Mouse (Mus musculus) adrenal gland, postnatal 10 days (tissue): ENCODE data around the gene Rnf149. TPM values are rescaled to one million over a fixed set of nuclear protein-coding genes. Genes with fewer than 3 reads are reported as not detected.
"Not testable (repeated sequence)": the region's sequence is repeated elsewhere in the genome, so short reads cannot be mapped to it uniquely, and the experiment has no call there.

Source experiments
- DNase-seq: peaks from one replicate; pipeline ENCODE4 v3.0.0; 2021; ENCODE audit warnings: mixed read lengths
- long read RNA-seq, 2 experiments: library from polyadenylated mRNA; stranded (forward); transcript quantifications; one replicate each; pipeline ENCODE4 v2.0.0; 2021
- total RNA-seq, 2 experiments: library from RNA; stranded (reverse); gene quantifications; 2 replicates each; pipeline ENCODE4 v1.2.3; 2021

The Rnf149 gene
- total RNA-seq = 10 to 100 TPM; 41.7 to 42.3 TPM
- long read RNA-seq, experiment 1, transcript Rnf149-201 (7 exons, 2,492 nt) = major isoform, 90 of 98 reads
- long read RNA-seq, experiment 1, partial matches to known transcripts = 1 of 98 reads
- long read RNA-seq, experiment 1, other reads (novel, unspliced or antisense) = 7 of 98 reads
- long read RNA-seq, experiment 2, transcript Rnf149-201 (7 exons, 2,492 nt) = major isoform, 33 of 40 reads
- long read RNA-seq, experiment 2, partial matches to known transcripts = 1 of 40 reads
- long read RNA-seq, experiment 2, other reads (novel, unspliced or antisense) = 6 of 40 reads

DNA sequence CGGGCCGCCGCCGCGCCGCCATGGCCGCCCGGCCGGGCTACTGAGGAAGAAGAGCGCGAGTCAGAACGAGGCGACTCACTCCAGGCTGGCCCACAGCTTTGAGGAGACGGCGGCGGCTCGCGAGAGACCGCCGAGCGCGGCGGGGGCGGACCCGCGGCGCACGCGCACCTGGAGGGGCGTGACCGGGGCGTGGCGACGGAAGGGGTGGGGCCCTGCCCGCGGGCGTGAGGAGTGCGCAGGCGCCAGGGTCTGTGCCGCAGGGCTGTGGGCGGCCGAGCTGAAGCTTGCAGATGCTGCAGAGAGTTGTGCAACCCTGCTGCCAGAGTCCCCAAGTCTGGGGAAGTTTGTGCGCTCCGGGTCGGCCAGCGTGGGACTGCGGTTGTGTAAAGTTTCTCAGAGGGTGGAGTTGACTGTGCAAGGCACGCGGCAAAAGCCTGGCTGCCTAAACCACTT lies at the start of gene Rnf149:
Gene Rnf149, minus strand, starts transcription at position 153 of the 453 bp plus-strand sequence.
- DNase-seq = peak; percentile 100

DNA sequence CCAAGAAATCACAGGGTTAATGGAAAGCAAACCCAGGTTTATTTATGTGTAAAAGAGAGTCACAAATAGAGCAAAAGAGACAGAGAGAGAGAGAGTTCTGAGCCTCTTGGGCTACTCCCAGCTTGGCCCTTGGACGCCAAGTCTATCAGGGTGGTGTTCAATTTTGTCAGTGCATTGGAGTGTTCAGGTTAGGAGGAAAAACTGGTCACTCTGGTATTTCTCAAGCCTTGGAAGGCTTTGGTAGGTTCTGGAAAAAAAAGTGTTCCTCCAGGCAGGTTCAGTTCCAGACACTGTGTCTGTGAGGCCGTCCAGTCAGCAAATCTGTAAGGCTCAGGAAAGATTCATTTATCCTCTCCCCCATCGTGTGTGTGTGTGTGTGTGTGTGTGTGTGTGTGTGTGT lies 48.3 kb upstream of the Rnf149 start:
- DNase-seq = no peak

DNA sequence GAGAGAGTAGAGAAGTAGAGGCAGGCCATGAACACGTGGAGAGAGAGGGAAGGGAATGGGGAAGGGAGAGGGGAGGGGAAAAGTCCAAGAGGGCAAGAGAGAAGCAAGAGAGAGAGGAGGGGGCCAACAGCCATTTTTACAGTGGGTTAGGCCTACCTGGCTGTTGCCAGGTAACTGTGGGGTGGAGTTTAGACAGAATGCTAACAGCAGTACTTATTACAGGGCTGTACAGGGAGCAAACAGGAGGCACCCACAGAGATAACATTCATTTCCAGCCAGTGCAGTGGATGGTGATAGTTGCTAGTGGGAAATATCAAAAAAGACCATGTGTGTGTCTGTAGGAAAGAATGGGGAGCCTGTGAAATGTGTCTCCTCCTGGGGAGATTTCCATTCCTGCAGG lies 46.5 kb upstream of the Rnf149 start:
- DNase-seq = no peak

DNA sequence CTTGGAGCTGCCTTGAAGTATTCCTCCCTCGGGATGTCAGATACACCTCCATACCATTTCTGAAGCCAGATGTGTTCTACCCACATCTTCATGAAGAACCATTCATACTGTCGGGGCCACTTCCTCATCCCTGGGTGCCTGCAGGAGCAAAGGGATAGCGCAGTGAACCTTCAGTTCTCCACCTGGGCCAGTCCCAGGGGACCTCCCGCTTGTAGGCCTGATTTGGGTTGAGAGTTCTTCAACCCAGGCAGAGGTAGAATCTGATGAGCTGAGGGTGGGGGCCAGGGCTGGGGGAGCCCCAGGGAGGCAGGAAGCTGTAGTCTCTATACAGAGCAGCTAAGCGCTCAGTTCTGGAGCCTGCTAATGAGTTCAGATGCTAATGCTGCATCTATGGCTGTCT lies 45.9 kb upstream of the Rnf149 start:
- DNase-seq = no peak

DNA sequence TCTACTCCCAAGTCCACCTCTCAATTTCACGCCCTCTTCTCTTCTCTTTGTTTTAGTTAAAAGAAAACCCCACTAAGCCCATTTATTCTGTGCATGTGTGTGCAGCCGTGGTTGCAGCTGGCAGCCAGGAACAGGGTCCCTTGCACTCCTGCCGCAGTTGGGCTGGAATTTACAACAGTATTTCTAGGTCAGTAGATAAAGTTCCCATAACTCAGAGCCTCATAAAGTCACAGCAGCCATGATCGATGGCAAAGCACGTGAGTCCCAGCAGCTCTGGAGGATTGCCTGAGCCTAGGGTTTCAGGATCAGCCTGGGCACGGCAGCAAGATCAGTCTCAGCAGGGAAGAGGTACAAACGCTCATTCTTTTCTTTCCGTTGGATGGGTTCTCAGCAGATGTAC lies 41.3 kb upstream of the Rnf149 start:
- peak; percentile 47 for DNase-seq

DNA sequence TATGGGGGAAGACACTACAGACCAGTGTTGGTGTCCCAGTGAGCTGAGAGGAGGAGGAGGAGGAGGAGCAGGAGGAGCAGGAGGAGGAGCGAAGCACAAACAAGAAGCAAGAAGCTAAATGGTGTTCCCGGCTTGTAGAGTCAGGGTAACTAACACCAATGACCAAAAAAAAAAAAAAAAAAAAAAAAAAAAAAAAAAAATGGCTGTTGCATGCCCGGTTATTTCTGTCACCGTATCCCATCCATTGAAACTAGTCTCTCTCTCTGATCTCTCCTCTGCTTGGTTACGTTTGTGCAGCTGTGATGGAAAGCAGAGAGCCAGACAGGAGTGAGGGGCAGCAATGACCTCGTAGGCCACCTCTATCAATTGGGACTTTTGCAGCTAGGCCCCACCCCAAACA lies 38.3 kb upstream of the Rnf149 start:
- DNase-seq = no peak

DNA sequence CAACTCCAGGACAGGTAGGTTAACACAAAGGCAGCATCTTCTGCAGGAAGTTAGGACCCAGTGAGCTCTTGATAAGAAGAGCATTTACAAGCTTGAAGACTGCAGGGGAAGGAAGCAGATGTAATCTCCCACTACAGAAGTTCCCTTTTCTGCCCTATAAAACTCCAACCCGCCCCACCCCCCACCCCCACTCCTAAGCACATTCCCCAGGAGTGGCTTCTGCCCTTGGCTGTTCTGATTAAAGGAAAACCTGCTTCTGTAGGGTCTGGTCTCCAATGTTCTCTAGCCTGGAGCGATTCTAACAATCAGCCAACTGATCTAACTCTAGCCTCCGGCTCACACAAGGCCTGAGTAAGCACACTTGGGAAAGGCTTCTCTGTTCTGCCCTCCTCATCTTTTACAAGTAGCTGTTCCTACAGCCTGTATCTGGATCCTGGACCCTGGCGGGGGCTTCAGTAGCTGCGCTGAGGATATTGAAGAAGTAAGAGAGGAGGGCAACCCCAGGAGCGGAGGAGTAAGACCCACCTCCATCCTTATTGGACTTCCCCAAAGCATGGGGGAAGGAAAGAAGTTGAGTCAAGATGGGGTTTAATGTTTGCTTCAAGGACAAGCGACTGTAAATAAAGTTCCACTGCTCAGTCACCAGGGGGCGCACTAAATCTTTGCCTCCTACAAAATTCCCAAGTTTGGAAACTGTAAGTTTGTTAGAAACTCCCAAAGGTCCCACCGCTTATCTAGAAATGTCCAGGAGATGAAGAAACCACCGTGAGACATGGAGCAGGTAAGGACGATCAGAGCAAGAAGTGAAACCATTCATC lies 37.5 kb upstream of the Rnf149 start:
- DNase-seq = peak; percentile 82

DNA sequence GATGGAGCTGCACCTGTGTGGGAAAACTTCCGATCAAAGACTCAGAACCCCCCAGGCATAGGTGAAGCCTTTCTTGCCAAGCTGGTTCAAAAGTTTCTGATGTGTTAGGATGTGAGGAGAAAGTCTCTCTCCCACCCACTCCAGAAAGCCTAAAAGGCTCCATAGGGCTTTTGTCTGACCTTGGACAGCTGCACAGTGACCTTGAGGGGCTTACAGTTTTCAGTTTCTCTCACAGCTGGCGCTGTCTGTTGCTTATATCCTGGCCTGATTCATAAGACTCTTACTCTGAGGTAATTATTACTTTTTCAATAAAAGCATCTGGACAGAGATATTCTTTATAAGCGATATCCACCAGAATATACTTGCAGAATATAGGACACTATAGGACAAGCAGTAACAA lies 35.9 kb upstream of the Rnf149 start:
- DNase-seq = no peak

DNA sequence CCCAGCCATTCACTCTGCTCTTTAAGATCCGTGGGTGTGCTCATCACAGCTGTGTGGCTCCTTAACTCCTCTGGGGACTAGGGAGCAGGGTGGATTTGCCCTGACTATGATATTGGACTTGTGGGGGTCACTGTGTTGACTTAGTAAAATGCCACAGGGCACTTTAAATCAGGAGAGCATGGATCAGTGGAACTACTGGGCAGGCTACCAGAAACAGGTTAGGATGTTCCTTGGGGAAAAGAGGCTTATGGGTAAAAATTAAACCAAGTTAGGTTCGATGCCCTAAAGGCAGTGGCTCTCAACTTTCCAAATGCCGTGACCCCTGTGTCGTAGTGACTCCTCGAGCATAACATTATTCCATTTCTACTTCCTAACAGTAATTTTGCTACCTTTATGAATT lies 35.3 kb upstream of the Rnf149 start:
- DNase-seq = no peak

DNA sequence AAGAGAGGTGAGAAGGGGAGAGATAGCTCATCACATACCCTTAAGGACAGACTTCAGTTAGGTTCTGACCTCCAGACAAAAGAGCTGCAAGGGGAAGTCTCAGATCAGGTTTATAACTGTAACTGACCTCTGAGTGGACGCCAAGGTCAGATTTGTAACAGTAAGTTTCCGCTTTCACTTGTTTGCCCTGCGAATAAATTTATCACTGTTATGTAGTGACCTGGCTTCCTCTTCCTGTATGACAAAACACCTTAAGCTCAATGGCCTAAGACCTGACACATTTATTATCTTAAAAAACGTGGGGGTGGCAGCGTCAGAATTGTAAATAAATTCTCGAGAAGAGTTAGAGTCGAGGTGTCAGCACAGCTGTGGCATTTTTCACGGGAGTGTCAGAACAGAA lies 31.3 kb upstream of the Rnf149 start:
- DNase-seq = no peak

DNA sequence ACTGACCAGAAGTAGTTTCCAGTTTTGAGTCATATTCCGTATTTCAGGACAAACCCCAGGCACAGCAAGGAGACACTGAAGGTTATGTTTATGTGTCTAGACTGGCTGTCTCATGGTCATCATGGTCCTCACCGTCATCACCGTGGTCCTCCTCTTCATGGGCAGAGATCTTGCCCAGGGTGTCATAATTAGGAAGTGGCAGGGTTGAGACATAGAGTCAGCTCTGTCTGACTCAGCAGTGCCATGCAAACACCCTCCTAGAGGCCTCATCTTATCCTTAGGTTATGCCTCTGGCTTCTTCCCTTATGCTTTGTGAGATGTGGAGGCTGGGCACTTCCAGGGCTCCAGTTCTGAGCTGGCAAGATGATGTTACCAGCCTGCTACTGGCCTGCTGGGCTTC lies 25.3 kb upstream of the Rnf149 start:
- no peak for DNase-seq

DNA sequence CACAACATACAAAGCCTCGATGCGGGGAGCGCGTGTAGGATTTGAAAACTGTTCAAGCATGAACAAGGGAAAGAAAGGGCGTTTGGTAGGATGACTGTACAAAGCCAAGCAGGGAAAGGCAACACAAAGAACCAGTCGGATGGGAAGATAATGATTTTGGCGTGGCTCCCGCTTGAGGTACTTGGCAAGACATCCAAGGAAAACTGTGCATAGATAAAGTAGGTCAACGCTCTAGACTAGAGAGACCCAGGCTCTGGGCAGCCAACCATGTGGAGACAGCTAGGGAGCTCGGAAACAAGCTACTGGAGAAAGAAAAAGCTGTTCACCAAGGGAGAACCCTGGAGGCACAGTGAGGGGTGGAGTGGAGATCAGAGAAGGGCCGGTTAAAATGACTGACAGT lies 21.5 kb upstream of the Rnf149 start:
- peak; percentile 71 for DNase-seq

DNA sequence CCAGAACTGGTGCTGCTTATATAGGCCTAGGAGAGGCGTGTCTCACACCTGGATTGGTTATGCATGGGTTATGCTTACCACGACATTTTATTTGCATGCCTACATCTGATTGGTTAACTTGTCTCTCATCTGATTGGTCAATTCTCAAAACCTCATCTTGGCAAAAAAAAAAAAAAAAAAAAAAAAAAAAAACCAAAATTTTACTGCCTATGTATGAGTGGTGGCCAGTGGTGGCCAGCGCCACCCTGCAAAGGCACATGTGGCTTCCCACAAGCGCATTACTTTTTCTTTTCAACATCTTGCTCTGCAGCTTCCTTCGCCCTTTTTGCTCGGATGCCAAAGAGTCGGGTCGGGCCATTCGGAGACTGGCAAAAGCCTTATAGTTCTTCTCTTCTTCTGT lies 19.9 kb upstream of the Rnf149 start:
- DNase-seq = not testable (repeated sequence)

DNA sequence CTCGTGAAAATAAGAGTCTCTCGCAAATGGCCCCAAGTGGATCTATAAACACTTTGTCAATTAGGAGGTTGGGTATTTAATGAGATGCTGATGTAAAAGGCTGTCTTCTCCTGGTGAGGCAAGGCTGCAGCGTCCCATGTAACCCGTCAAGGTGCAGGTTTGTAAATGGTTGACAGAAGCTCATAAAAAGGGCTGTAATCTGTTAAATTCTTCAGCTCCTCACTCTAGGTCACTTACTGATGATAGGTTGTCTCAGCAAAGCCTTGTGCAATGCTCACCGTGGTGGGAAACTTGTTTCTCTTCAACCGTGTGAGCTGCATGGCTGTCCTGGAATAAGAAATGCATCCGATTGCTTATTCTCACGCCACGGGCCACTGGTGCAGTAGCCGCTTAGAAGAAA lies 16.6 kb upstream of the Rnf149 start:
- no peak for DNase-seq

DNA sequence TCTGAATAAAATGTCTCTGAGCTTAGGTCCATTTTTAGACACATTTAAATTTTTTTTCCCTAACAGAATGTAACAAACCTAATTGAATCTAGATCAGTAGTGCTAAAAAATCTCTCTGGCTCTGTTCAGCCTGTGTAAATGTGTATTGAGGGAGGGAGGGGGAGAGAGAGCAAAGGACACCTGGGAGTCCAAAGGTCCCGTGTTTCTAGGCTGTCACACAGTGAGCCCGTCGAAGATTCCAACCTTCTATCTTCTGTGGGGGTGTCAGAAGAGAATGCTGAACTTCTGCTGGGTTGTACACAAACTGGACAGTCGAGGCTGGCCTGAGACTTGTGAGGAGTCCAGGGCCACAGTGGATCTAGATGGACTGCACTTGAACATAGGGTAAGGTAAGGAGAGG lies 14.9 kb upstream of the Rnf149 start:
- DNase-seq = no peak

DNA sequence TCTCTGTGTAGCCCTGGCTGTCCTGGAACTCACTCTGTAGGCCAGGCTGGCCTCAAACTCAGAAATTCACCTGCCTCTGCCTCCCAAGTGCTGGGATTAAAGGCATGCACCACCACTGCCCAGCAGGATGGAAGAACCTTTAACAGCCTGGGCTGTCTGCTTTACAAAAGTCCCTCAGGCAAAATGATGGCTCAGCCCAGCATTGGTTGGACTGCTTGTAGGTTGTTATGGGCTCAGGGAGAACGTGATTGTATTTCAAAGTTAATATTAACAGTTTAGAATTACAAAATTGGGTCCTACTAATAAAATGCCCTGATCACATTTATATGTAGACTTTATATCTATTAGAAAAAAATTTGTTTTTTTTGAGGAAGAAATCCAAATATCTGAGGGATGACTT lies 14.4 kb upstream of the Rnf149 start:
- not testable (repeated sequence) for DNase-seq

DNA sequence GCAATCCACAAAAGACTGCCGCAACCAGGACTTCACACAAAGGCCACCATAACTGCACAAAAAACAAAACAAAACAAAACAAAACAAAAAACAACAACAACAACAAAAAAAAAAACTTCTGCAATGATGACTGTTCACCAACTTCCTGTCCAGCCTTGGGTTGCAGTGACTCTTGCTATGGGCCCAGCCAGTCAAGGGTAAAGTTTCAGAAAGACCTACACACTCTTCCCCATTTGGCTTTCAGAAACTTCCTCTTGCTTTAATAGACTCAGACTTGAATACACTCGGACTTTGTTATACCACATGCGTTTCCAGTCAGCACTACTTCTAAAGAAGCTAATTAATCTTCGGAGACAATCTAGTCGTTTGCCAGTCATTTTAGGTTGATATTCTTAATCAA lies 13.0 kb upstream of the Rnf149 start:
- no peak for DNase-seq

DNA sequence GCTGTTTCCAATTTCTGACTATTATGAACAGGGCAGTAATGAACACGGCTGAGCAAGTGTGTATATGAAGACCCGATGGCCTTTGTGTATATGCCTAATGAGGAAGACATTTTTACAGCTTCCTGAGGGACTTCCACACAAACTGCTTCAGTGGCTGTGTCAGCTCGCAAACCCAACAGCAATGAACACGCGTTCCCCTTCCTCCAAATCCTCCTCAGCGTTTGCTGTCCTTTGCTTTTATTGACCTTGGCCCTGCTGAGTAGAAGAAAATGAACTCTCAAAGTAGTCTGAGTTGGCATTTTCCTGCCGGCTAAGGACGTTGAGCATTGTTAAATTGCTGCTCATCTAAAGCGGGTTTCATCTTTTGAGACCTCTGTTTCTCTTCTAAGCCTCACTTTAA lies 8.2 kb upstream of the Rnf149 start:
- DNase-seq = no peak

DNA sequence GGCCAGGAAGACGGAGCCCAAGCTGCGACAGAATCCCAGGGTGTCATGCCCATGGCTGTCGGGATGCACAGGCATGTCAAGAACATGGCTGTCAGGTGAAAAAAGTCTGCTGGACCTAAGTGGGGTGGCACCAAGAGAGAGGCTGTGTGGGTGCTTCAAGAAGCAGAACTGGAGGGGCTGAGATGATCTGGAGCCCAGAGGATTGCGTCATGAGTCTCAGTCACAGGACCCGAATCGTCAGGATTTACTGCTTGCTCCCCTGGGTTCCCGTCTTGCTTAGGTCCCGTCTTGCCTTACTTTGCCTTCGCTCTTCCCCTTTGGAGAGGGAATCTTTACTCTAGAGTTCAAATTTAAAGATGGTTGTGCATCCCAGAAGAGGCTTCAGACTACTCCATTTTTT lies 6.0 kb upstream of the Rnf149 start:
- no peak for DNase-seq

DNA sequence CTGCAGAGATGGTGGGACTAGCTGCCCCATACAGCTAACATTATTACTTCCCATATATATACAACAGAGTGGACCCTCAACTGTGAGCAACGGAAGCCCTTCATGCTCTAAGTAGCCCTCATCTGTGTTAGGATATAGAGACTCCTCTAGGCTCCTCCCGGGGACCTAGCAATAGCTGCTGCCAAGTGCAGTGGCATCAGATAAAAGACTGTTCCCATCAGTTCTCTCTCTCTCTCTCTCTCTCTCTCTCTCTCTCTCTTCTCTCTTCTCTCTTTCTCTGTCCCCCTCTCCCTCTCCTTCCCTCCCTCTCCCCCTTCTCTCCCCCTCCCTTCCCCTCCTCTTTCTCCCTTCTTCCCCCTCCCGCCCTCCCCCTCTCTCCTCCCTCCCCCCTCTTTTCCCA lies 4.0 kb upstream of the Rnf149 start:
- no peak for DNase-seq

DNA sequence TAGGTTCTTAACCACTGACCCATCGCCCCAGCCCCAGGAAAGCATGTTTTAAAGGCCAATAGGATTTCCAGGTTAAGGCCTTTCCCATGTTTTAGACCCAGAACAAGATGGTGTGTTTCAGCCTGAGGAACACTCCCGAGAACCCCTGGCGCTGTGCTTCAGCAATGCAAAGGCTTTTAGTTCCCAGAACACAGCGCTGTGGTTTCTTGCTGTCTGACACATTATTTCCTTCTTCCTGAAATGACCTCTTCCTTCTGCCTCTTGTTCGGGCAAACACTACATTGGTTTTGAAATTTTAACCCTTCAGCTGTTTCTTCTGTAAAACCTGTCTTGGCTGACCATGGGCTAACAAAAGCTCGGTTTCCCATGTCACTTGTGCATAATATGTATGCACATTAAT lies 1.9 kb upstream of the Rnf149 start:
- DNase-seq = no peak

DNA sequence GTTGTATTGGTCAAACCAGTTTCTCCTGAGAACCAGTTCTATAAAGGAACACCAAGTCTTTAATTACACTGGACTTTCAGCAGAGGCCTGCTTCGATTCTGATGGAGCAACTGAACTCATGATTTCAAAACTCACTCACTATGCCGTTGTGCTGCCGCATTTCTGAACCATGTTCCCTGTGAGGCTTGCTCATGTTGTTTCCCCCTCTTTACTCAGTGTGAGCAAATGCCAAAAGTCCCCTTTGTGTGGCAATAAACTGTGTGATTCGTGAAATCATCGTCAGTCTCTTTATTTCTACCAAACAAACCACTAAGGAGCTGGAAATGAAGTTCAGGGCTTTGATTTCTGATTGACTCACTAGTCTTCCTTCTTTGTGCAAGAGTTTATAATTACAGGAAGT lies 1.2 kb upstream of the Rnf149 start:
- no peak for DNase-seq

DNA sequence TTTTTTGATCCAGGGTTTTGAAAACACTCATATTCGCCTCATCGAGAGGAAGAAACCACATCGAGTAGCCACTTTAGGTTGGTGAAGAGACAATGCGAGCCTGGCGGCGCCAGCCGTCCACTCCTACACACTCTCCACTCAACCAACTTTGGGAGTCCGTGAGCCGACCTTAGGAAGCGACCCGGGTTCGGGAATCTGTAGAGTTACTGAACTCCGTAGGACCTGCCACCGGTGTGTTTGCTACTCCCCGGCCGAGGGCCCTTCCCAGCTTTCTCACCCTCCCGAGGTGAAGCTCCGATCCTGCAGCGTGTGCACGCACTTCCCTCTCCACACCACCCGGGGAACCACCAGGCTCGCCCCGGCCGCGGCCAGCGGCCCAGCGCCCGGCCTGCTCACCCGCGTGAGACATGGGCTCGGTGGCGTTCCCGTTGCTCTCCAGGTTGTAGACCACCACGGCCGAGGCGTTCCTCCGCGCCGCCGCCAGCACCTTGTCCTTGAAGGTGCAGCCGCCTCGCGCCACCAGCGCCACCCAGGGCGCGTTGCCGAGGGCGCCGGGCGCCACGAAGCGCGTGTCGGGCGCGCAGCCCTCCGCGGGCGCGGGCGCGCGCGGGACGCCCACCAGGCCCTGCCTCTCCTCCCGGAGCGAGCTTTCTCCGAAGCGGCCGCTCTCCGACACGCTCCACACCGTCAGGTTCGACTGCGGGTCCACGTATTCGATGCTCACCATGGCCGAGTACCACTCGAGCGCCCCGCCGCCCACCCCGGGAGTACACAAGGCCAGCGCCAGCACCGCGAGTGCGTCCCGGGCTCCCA lies 568 bp downstream of the Rnf149 start:
- DNase-seq = peak; percentile 71
